Mouse (Mus musculus) embryo, embryonic 11 days (tissue): ENCODE results near the gene Krt77.

ENCODE experiments used
- DNase-seq: peaks from one replicate; pipeline ENCODE4 v3.0.0-alpha.2; 2015

Krt77 gene

GRCm38 (mm10) chr15:101869431-101869830, at the start of gene Krt77:
Krt77 (minus strand) TSS chr15:101869705.
- peak; percentile 19 for DNase-seq

- DNase-seq = no peak
These were observed 46.6 kb upstream of the Krt77 start for GRCm38 (mm10) chr15:101916072-101916471.

- no peak for DNase-seq
These were observed 35.3 kb upstream of the Krt77 start for GRCm38 (mm10) chr15:101904849-101905248.

GRCm38 (mm10) chr15:101902171-101903149, 33.0 kb upstream of the Krt77 start:
- peak; percentile 11 for DNase-seq

GRCm38 (mm10) chr15:101895216-101895615, 25.7 kb upstream of the Krt77 start:
- no peak for DNase-seq

- DNase-seq = no peak
These were observed 23.3 kb upstream of the Krt77 start, which contains the start of gene Krt76 for GRCm38 (mm10) chr15:101892820-101893219. Krt76 (minus strand) TSS chr15:101892920.

GRCm38 (mm10) chr15:101879776-101880175, 10.3 kb upstream of the Krt77 start:
- peak; percentile 65 for DNase-seq

- no peak for DNase-seq
These were observed 8.5 kb upstream of the Krt77 start for GRCm38 (mm10) chr15:101878041-101878440.

- no peak for DNase-seq
These were observed 4.9 kb upstream of the Krt77 start for GRCm38 (mm10) chr15:101874383-101874782.

- DNase-seq = no peak
These were observed 3.7 kb upstream of the Krt77 start for GRCm38 (mm10) chr15:101873231-101873630.

GRCm38 (mm10) chr15:101866754-101867153, 2.8 kb downstream of the Krt77 start:
- DNase-seq = no peak

- DNase-seq = peak; percentile 18
These were observed 8.9 kb downstream of the Krt77 start for GRCm38 (mm10) chr15:101860421-101861130.

GRCm38 (mm10) chr15:101859735-101860170, 9.8 kb downstream of the Krt77 start:
- peak; percentile 71 for DNase-seq

- peak; percentile 29 for DNase-seq
These were observed 10.7 kb downstream of the Krt77 start for GRCm38 (mm10) chr15:101858673-101859425.

- no peak for DNase-seq
These were observed 12.8 kb downstream of the Krt77 start for GRCm38 (mm10) chr15:101856696-101857095.

- DNase-seq = no peak
These were observed 13.8 kb downstream of the Krt77 start for GRCm38 (mm10) chr15:101855732-101856131.

GRCm38 (mm10) chr15:101854294-101854693, 15.2 kb downstream of the Krt77 start:
- no peak for DNase-seq

GRCm38 (mm10) chr15:101852571-101852970, 16.9 kb downstream of the Krt77 start:
- DNase-seq = no peak

- DNase-seq = no peak
These were observed 18.8 kb downstream of the Krt77 start, which contains the start of gene Krt1 for GRCm38 (mm10) chr15:101850694-101851093. Krt1 (minus strand) TSS chr15:101850794.

- DNase-seq = peak; percentile 70
These were observed 23.5 kb downstream of the Krt77 start for GRCm38 (mm10) chr15:101845971-101846403.

- no peak for DNase-seq
These were observed 26.3 kb downstream of the Krt77 start for GRCm38 (mm10) chr15:101843192-101843591.

GRCm38 (mm10) chr15:101834784-101835328, 34.6 kb downstream of the Krt77 start:
- DNase-seq = no peak
